Mouse (Mus musculus) heart, postnatal 0 days (tissue): ENCODE results near the gene Slc12a3.

Experiments
- CTCF ChIP-seq: IDR thresholded peaks from 2 replicates; pipeline ENCODE4 v1.5.1; 2016; ENCODE audit warnings: antibody characterized with exemption, control low read depth, low read depth
- EP300 ChIP-seq: IDR thresholded peaks from 2 replicates; pipeline ENCODE4 v1.6.1; 2016; ENCODE audit warnings: antibody characterized with exemption, low read depth

GRCm38 (mm10) chr8:94320036-94320435 is 9.0 kb upstream of the Slc12a3 start:
- no peak for TF ChIP-seq CTCF
- no peak for TF ChIP-seq EP300
